Mouse (Mus musculus): ENCODE measurements at regions not wholly inside any gene's neighbourhood (a gene's known extent, or its start where the extent isn't known, plus 50 kb on each side); places are given as distances from the start of the nearest gene placed in this dataset.

GRCm38 (mm10) chr8:25358539-25359165, 534.5 kb upstream of the Adam5 start:
- TF ChIP-seq CTCF (IDR thresholded peaks at IDR 0.05; ENCODE audit: insufficient read depth, low read length) (no peak), POLR2A (IDR thresholded peaks at IDR 0.05; ENCODE audit: borderline replicate concordance, extremely low read depth, low read depth, low read length) (no peak)

Measured in lung, adult 2 months (tissue).